Mouse (Mus musculus) thymus, adult 2 months (tissue): Measurements from ENCODE around the gene Tppp3.

Experiments
- CTCF ChIP-seq: fragments of 200-500 bp; IDR thresholded peaks from 2 replicates; pipeline ENCODE4 v1.5.1; 2012; ENCODE audit warnings: mild to moderate bottlenecking, control low read depth, low read length, moderate library complexity, borderline replicate concordance; ENCODE audit not compliant: control insufficient read depth, poor library complexity, insufficient read depth; ENCODE audit errors: extremely low read depth
- POLR2A ChIP-seq: fragments of 200-500 bp; IDR thresholded peaks from 2 replicates; pipeline ENCODE4 v1.6.1; 2012; ENCODE audit warnings: mild to moderate bottlenecking, low read length, control low read depth, moderate library complexity; ENCODE audit not compliant: control insufficient read depth, poor library complexity, insufficient read depth; ENCODE audit errors: extremely low read depth

DNA sequence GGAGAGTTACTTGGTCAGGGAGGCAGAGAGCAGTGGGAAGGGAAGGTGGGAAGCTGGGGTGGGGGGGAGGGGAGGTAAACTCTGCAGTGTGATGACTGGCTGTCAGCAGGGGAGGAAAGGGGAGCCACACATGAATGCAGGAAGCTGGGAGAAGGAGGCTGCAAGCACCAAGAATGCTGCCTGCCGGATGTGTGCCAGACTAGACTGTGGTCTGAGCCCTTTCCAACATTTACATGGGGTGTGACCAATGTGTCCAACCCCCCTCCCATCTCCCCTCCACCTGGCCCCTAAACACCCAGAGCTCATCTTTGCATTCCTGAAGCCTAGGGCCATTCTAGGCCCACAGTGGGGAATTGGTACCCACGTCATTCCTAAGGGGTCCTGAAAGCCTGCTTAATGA lies 9.7 kb upstream of the Tppp3 start:
- TF ChIP-seq CTCF (no peak), POLR2A (no peak)
